Mouse (Mus musculus) ES-E14 (cell line): ENCODE measurements around the gene Prlh.

Source experiments
- CHD2 ChIP-seq: IDR thresholded peaks from 2 replicates; pipeline ENCODE4 v1.6.1; 2014; ENCODE audit warnings: mild to moderate bottlenecking, low read depth, low read length, inconsistent platforms
- HCFC1 ChIP-seq: IDR thresholded peaks from 2 replicates; pipeline ENCODE4 v1.6.1; 2012; ENCODE audit warnings: low read length, inconsistent platforms, borderline replicate concordance; ENCODE audit not compliant: insufficient read depth
- MAFK ChIP-seq: IDR thresholded peaks from 2 replicates; pipeline ENCODE4 v1.6.1; 2014; ENCODE audit warnings: mild to moderate bottlenecking, low read depth, low read length, inconsistent platforms; ENCODE audit not compliant: insufficient read depth
- ZC3H11A ChIP-seq: IDR thresholded peaks from 2 replicates; pipeline ENCODE4 v1.6.1; 2012; ENCODE audit warnings: low read depth, mild to moderate bottlenecking, inconsistent platforms, low read length, borderline replicate concordance
- ZNF384 ChIP-seq: IDR thresholded peaks from 2 replicates; pipeline ENCODE4 v1.6.1; 2012; ENCODE audit warnings: low read depth, low read length, inconsistent platforms

DNA sequence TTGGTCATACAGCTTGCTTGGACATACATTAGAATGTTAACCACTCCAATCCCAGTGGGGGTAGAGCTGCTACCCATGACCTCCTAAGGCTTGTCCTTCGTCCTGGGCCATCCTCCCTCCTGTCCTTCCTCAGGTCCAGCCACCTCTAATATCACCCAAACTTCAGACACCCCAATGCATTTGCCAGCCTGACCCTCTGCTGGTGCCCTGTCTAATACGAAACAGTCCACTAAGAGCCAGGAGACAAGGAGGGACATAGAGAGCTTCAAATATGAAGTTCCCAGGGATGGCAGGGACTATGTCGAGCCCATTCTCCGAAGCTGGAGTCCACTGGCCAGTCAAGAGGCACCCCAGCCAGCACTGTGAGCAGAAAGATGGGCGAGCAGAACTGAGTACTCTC is 44.7 kb downstream of the Prlh start:
- TF ChIP-seq HCFC1 = no peak
- TF ChIP-seq MAFK = no peak
- TF ChIP-seq CHD2 = no peak
- no peak for TF ChIP-seq ZC3H11A
- TF ChIP-seq ZNF384 = no peak
